ENCODE assay signal across 3 mouse cellular contexts in the genomic region with DNA sequence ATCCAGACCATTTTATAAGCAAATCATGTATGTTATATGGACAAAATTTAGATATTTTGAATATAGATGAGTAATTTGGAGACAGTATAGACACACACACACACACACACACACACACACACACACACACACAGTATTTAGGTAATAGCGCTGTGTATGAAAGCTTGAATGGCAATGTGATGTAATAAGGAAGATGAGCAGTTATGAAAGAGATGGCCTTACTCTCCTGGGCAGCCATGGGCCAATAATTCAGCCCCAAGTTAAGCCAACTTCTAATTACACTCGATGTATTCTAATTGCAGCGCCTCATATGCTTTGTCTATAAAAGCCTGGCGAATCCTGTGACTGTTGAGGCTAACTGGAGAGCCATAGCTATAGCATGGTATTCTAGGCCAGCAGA. TPM values are rescaled to one million over a fixed set of nuclear protein-coding genes. Genes with fewer than 3 reads are reported as not detected.
A peak's percentile ranks its signal among the peaks of the same experiment; 100 is the strongest.
ATAC-seq lines count a peak whose summit lies in the region.

No protein-coding gene starts in this region.

- ATAC-seq in granulocyte monocyte progenitor cell, adult 5-6 weeks (replicated peaks; ENCODE audit: poor library complexity, severe bottlenecking), result peak; percentile 74
- ATAC-seq in megakaryocyte, adult 5-6 weeks (ENCODE audit: poor library complexity, severe bottlenecking), result peak; percentile 61
- ATAC-seq in megakaryocyte progenitor cell, adult 5-6 weeks (replicated peaks; ENCODE audit: poor library complexity), result peak; percentile 69

RNA-seq across cellular contexts. Expression of gene Gca, which starts 50.3 kb away (rescaled TPM):
- total RNA-seq in granulocyte monocyte progenitor cell, adult 5-6 weeks (2014; fragmentation: Nextera tagmentation), result 19.9 and 31.0 TPM in 2 replicates
- 13.8 and 18.3 TPM in 2 replicates for total RNA-seq in granulocyte monocyte progenitor cell, adult 5-6 weeks (2017)
- total RNA-seq in megakaryocyte, adult 5-6 weeks (2015), result 22.8 and 31.9 TPM in 2 replicates
- total RNA-seq in megakaryocyte, adult 5-6 weeks (2017), result 12.0 and 13.7 TPM in 2 replicates
- 46.7 and 52.3 TPM in 2 replicates for total RNA-seq in megakaryocyte progenitor cell, adult 5-6 weeks (2015)
- total RNA-seq in megakaryocyte progenitor cell, adult 5-6 weeks (2017), result 17.3 and 28.6 TPM in 2 replicates
